Mouse (Mus musculus) lung, postnatal 0 days (tissue): ENCODE data around the gene Pop5.

ENCODE experiments used
- CTCF ChIP-seq: IDR thresholded peaks from 2 replicates; pipeline ENCODE4 v1.5.1; 2016; ENCODE audit warnings: antibody characterized with exemption, mild to moderate bottlenecking
- EP300 ChIP-seq: IDR thresholded peaks from 2 replicates; pipeline ENCODE4 v1.6.1; 2016; ENCODE audit warnings: antibody characterized with exemption, mild to moderate bottlenecking, control low read depth

DNA sequence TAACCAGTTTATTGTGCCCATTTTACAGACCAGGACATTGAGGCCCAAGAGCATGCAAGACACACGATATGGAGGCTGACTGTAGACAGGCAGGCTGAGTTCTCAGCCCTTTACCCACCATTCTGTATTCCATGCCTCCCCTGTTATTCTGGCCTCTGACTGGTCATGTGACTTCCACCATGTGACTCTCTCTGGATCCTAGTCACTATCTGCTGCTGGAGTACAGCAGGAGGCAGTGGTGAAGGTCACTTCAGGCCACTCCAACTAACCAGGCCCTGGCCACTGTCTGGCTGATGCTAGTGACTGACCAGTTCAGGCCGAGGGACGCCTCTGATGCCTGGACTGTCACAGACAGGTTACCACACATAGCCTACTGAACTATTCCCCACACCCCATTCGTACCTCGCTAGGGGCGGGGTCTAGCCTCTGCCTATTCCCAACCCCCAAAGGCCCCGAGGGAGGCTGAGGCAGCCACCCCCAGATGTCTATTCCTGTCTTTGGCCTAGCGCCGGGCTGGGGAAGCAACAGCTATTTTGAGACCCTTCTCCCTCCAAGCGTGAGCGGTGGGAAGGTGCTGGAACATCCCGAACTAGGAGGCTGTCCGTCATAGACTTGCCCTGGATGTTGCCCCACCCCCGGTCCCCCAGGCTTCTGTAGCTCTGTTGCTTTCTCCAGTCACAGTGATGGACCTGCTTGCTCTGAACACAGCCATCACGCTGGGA, 4.6 kb upstream of the Pop5 start:
- no peak for TF ChIP-seq CTCF
- no peak for TF ChIP-seq EP300
